Mouse (Mus musculus): ENCODE data around the gene Faap100.
"Not testable (repeated sequence)": the region's sequence is repeated elsewhere in the genome, so short reads cannot be mapped to it uniquely, and the experiment has no call there.

Gene Faap100

DNA sequence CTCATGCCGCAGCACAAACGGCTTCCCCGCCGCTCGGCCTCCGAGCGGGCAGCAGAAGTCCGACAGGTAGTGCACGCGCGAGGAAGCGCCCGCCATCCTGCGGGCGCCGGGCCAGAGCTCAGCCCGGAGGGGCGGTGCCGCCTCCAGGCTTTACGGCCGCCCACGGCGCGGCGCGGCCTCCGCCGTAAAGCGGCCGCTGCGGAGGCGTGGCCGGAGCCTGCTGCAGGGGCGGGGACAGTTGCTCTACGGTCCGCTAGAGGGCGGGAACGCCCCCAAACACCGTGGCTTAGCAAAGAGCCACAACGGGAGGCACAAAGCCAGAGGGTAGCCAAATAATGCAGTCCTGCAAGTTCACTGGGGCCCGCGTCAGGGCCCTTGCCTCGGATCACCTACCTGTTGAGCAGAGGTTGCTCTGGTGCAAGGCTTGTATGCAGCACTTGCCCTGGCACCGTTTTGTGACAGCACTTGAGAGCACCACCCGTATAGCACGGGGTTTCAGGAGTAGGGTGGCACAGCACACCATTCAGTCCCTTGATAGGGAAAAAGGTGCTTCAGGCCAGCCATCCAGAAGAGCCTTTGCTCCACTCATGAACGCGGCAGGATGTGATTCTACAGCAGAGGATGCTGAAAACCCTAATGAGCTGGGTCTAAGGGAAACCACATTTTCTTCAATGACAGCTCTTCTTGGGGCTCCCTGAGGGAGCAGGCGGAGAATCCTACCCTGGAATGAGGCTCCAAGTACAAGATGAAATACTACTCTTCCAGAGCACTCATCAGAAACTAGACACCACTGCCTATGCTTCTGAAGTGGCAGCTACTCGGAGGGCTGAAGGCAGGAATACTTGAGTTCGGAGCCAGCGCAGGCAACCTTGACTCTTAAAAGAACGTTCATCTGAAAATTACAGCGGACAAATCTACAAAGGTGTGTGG is at the start of gene Faap100:
Faap100 (minus strand) TSS at position 154 of the 930 bp plus-strand sequence.
- peak; percentile 98 for DNase-seq

DNA sequence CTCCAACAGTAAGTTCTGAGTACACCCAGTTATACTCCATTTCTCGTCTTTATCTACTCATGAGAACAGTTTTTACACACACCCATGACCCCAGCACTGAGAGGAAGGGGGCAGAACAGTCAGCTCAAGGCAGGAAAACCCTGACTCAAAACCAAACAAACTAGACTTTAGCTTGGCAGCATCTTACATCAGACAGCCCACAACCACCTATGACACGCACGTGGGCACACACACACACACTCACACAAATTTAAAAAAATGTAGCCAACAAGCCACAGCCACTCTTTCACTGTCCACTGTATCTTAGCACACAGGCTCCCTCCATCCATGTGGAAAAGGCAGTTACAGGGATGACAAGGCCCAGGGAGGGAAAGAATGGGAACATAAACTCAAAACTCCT is 48.2 kb upstream of the Faap100 start:
- DNase-seq = no peak

DNA sequence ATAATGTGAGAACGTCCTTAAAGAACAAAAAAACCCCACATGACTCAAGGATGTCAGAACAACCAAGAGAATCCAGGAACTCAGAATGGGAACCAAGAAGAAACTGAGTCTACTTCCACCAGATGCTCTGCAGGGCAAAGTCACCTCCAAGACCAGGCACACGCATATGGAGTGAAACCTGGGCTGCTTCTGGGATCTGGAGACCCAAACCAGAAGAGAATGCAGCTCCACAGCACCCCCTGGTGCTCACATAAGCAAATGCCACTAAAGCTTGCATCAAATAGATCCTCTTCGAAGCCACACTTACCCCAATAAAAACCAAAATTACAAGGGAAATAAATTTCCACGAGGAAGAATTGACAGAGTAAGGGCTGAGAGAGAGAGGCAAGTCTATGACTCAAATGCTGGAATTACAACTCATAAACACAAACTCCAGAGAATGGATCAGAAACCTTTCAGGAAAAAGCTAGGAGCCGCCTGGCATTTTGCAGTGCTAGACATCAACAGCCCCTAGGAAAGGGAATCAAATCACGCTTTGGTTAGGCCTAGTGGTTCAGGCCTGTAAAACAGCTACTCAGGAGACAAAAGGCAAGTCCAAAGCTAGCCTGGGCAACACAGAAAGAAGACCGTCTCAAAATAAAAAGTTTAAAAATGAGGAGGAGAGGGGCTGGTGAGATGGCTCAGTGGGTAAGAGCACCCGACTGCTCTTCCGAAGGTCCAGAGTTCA is 45.2 kb upstream of the Faap100 start:
- DNase-seq = peak; percentile 79

DNA sequence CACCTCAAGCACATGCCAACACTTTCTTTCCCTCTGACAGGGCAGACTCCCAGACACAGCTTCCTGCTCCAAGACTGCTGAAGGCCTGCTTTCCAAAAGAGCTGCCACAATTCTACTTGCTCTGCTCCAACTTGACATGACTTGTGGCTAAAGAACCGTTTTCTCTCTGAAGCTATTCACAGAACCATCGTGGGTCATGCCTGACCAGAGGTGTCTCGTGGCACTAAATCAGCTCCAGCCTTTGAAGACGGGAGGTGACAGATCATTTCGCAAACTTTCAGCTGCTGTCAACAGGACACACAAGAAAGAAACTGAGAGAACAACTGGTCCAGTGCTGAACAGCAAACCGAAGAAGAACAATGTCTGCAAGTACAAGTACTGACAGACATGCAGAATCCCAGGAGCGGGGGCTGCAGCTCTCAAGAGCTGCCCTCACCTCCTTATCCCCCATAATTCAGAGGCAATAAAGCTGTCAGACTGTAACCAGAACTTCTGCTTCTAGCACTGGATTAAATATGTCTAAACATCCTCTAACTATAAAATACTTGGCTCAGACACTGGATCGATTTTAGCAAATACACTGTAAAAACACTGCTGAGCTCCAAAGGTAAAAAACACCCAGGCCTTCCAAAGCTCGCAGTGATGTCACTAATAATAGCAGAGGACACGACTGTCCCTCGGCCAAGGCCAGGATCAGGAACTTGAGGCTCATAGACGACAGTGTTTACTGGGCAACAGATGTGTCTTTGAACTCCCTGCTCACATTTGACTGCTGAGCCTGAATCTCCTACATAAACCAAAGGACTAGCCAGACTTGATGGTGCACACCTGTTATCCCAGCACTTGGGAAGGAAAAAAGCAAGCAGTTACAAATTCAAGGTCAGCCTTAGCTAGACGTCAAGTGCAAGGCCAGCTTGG is 44.3 kb upstream of the Faap100 start:
- DNase-seq = no peak

DNA sequence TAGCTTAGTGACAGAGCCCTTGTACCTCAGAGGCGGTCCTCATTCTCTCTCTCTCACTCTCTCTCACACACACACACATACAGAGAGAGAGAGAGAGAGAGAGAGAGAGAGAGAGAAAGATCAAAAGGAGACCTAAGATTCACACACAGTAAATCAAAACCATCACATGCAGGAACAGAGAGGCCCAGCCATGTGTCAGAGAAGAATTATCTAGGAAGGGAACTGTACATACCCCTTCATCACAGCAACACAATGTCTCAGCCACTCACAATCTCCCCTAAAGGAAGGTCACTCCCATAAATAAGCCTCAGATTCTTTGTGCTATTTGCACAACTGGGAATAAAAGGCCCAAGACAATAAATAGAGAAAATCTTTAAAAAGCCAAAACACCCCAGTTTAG is 40.0 kb upstream of the Faap100 start:
- no peak for DNase-seq

DNA sequence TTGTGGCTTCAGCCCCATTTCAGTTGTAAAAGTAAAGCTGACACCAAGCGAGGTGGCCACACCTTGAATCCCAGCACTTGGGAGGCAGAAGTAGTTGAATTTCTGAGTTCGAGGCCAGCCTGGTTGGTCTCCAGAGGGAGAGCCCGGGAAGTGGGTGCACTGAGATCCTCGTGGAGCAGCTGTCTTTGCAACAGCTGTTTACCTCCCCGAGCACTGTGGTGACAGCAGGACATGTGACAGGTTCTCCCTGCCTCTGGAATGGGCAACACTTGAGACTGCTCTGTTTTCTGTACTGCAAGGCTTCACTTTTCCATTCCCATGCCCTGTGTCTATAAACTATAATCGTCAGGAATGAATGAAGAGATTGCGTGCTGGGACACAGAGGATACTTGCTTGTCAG is 39.3 kb upstream of the Faap100 start:
- DNase-seq = no peak

DNA sequence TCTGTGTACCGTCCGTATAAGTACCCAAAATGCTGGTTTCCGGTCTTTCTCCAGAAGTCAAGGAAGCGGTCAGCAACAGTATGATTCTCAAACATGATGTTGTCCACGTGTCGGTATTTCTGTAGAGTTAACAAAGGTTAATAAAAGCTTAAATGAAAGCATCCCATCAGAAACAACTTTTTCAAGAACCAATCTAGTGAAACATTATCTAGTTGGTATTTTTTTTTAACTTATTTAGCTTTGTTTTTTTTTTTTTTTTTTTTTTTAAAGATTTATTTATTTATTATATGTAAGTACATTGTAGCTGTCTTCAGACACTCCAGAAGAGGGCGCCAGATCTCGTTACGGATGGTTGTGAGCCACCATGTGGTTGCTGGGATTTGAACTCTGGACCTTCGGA is 35.1 kb upstream of the Faap100 start:
- not testable (repeated sequence) for DNase-seq

DNA sequence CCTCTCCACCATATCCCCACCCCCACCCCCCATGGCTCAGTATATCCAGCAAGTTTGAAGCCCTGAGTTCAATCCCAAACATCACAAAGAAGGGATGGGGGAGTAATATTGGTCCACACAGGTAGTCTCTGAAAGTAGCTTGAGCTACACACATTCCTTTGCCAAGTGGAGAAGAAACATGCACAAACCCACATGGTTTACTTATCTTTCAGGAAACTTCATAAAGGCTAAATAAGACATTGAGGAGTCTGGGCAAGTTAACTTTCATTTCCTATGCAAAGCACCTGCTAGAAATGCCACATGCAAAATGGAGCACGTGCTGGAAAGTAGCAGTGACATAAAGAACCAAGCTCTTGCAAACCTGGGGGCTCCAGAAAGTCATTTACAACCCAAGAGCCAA is 27.9 kb upstream of the Faap100 start:
- DNase-seq = no peak

DNA sequence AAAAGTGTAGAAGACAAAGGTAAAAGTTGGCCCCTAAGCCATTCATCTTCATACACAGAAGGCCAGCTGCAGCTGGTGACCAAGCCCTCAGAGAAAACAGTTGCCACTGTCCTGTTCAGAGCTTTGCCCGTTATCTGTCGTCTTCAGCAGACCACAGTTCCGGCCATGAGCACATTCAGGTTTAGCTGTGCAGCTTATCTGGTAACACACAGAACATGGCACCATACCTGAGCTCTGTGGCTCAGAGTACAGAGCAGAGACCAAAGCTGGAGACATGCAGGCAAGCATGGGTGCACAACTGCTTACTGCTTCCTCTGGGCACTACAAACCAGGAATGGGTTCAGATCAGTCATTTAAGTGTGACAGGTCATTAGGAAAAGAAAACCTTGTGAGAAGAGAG is 27.3 kb upstream of the Faap100 start:
- DNase-seq = no peak

DNA sequence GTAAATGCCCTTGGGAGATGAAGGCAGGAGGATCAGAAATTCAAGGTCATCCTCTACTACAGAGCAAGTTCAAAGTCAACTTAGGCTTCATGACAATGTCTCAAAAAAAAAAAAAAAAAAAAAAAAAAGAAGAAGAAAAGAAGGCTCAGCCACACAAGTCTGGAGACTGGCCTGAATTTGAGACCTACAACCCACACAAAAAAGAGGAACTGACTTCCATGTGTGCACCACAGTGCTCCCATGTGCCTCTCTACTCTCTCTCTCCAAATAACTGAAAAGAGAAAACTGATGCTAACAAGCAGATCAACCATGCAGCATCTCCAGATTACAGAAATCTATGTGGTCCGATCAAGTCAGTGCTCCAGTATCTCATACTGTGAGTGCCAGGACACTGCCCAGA is 26.2 kb upstream of the Faap100 start:
- DNase-seq = no peak

DNA sequence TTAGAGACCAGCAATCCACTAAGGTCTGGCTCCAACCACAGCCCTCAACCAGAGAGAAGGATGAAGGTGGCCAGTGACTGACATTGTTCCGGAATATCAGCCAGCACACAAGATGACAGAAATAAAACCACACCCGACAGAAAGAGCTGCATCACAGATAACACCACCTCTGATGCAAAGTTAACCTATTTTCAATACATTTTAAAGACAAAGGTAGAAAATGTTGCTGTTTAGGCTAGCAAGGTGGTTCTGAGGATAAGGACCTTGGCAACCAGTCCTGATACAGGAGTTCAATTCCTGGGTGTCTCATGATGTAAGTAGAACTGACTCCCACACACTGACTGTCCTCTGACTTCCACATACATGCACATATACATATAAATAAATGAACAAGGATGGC is 20.8 kb upstream of the Faap100 start:
- DNase-seq = no peak

DNA sequence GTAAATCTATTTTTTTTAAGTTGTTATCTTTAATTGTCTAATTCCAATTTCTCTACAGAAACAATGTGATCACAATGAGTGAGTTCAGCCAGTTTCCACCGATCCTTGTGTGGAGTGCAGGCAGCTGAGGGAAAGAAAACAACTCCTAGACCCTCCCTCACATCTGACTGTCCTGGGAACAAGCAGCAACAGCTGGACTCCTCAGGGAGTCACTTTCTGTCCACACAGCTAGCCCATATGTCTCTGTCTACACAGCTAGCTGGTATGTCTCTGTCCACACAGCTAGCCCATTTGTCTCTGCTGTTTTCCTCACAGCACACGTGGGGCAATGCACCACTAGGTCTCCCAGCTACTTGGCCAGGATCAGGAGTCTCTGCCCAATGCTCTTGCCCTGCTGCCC is 19.0 kb upstream of the Faap100 start:
- DNase-seq = no peak

DNA sequence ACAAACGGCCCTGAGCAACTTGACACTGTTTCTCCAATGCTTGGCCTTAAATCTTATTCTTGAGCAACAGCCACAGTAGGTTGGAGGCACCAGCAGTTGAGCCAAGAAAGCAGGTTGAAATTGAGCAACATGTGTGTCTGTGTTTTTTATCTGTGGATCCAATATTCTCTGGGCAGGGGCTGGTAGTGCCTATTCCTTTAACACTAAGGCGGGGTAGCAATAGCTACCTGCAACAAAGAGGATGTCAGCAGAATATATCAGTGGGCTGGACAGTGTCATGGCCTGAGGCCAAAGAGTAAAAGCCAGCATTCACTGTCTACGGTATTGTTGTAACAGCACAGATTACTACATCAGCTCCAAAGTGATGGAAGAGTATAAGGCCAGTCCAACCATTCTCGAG is 17.1 kb upstream of the Faap100 start:
- DNase-seq = no peak

DNA sequence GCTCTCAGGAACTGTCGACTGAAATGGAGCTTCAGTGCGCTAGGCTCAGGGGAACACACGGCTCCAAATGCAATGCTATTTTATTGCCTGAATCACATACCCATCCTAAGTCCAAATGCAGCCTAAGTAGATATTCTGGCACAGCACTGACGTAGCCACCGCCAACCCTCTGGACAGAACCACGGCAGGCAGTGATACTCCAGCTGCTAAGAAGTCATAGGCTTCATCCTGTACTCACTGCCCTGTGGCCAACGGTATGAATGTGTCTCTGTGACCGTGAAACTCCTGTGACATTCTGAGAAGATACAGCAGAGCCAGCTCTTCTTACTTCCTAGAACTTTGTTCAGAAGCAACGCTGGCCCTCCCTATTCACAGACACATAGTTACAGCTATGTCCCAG is 10.0 kb upstream of the Faap100 start:
- no peak for DNase-seq

DNA sequence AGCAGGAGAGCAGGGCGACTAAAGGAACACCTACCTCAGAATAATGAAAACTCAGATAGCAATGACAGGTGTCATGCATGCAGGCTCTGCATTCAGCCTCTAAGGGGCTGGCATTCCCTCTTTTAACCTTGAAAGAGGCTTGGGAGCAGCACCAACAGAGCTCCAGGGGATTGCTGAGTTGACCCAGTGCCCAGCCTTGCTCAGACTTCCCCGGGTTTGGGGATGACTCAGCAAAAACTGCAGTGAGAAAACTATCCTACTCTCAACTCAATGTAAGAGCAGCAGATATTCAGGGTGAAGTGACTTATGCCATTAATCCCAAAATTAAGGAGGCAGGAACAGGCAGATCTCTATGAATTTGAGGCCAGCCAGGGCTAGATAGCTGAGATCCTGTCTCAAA is 8.6 kb upstream of the Faap100 start:
- DNase-seq = no peak

DNA sequence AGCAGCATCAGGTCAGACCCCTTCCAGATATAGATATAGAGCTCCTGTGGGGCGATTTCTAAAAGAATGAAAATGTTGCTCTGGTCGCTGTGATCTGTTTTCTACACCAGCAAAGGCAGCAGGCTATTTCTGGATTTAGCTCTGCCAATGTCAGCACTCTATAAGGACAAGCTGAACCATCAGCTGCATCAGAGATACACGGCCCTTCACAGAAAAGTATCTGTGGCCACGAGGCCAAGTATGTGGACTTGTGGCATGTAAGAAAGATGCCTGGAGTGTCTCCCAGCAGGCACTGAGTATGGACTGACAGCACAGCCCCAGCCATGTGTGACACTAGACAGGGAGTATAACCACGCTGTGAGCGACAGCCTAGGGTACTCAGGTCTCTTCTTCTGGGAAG is 8.1 kb upstream of the Faap100 start:
- no peak for DNase-seq

DNA sequence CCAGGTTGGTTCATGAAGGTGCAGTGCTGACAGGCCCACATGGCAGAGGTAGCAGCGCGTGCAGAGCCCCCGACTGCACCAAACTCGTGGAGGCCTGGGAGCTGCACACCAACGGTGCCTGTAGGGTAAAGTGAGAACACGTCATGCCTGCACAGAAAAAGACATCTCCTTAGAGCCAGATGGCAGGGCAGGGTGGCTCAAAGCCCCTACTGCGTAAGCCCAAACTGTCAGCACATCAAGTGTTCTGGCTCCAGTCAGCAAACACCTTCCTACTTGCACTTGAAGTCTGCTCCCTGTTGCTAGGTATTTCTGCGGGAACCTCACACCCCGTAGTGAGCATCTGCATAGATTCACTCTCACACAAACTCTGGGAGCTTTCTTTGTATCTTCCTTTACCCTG is 3.9 kb upstream of the Faap100 start:
- no peak for DNase-seq

DNA sequence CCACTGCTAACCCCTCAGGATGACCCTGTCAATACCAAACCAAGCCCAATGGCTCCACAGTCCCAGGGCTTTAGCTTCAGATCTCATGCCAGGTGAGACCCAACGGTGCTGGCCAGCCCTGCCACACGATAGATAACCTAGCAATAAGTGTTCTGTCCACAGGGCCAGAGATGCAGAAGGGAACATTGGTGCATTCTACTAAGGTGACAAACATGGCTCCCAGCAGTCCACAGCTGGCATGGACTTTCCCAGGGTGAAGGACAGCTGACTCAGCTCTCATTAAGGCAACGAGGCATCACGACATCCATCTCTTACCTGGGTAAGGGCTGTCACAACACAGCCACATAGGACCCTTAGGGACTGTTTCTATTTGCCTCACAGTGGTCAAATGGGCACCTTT is 2.6 kb upstream of the Faap100 start:
- no peak for DNase-seq

DNA sequence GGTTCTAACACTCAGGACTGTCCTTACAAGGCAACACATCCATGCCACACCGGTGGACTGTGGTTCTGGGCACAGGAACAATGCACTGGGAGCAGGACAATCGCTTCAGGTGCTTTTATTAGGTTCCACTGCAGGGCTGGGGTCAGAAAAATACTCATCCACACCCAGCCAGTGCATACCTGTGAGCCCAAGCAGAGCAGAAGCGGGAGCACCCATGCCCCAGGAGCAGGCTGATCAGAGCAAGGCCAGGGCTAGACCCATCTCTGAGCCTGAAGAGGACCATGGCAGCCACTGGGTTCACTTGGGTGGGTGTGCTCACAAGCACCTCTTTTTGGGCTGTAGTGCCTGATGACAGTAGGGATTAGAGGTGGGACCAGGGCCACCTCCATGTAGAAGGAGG is 1.7 kb upstream of the Faap100 start:
- no peak for DNase-seq

DNA sequence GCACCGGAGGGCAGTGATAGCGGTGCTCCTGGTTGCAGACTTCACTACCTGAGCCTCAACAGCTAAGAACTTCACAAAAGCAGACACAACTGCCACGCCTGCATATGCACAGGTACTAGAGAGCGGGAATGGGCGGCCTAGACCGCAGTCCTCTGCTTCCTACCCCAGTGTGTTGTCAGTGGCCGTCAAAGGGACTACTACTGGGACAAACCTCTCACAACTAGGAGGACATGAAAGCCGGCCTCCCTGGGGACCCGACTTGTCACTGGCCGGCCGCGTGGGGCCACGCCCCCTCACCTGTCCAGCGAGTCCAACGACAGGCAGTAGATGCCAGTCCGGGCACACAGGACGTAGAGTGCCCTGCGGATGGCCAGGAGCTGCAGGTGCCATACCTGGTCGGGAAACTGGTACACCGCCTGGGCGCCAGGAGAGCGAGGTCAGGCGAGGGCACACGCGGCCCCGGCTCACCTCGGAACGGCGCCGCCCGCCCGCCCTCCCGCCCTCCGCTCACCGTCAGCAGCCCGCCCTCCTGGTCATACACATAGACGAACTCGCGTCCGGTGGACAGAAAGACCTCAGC is 443 bp downstream of the Faap100 start:
- DNase-seq = peak; percentile 50

DNA sequence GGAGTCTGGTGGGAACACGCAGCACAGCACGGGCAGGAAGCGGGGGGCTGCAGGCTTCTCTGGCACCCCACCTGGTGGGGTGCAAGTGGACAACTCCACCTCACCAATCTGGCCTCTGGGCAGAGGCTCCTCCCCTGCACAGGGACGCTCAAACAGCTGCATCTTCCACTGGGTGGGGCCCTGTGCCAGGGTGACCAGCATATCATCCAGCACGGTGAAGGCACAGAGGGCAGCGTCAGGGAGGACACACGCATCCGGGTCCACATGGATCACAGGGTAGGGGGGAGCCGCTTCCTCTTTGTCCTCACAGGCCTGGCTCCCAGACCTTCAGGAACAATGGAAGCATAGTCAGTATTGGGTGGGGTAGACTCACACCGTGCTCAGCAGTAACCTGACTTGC is 1.2 kb downstream of the Faap100 start:
- DNase-seq = no peak

DNA sequence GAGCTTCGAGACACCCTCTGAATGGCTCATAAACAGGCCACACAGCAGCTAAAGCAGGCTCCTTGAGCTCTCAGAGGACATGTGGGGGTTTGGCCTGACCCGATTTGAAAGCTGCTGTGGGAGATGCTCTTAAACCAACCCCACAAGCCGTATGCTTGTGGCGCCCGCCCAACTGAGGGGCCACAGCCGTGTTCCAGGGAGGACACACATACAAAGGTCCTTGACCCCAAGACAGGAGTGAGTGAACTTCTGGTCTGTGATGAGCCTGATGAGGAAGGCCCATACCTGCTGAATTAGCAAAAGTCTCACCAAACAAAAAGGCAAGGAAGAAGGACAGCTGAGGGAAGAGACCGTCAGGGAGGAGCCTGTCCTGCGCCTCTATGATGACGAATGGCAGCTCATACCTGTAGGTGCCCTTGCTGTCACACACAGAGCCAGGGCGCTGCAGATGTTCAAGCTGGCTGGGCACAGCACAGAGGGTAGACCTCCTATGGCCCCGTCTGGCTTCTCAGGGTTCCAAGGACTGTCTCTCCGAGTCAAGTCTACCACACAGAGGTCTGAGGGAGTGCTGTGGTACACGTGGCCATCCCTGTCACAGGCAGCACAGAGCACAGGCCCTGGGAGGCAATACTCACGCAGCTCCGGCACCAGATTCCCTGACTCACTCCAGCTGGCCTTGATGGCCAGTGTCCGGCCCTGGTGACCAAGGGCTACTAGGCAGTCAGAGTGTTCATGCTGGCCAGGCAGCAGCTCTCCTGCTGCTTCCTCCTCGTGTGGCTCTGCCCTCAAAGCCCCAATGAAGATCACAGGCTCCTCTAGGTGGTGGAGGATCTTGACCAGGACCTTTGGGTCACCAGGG is 2.0 kb downstream of the Faap100 start:
- DNase-seq = no peak

Data from embryo, embryonic 11 days (tissue).